In the genomic region with DNA sequence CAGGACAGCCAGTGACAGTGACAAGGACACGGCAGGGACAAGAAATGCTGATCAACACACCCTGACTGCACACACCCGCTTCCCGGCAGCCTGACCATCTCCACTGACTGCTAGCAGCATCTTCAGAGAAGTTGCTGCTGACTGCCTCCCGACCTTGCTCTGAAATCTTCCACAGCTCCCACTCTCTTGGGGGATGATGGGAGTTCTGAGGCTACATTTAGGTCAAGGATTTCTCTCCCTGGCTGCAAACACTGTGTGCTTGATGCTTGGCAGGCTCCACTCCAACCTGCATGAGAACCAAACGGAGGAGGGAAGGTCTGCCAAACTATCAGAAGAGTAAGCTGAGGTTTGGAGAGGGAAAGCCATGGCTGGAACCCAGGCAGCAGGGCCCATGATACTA, we compare ENCODE assay signal across 30 mouse cellular contexts. TPM values are rescaled to one million over a fixed set of nuclear protein-coding genes. Genes with fewer than 3 reads are reported as not detected.
DNase-seq lines count a peak whose midpoint lies in the region; ATAC-seq and TF ChIP-seq lines count a peak whose summit lies in the region.
"Had no signal": no experiment of that assay in that cellular context is flagged by ENCODE, and none has a peak within 500 bp of the region (broad histone marks: within the 10 kb centered on the region; RNA-seq: fewer than 3 reads in every experiment).

No protein-coding gene starts in this region.

- peaks cover 18% of the 10 kb centered on the region for H3K4me1 ChIP-seq in heart, embryonic 13.5 days
- H3K4me1 ChIP-seq in heart, adult 2 months (ENCODE audit: control insufficient read depth, insufficient read depth, low read length): peaks cover 7% of the 10 kb centered on the region

- peaks cover 22% of the 10 kb centered on the region for H3K27me3 ChIP-seq in heart, embryonic 13.5 days (replicated peaks)
- no peaks in the 10 kb centered on the region for H3K27me3 ChIP-seq in heart, adult 2 months (ENCODE audit: control insufficient read depth, insufficient read depth, low read length)
- H3K27me3 ChIP-seq: forebrain, embryonic 15.5 days had no signal

- TF ChIP-seq EP300 in heart, adult 2 months (IDR thresholded peaks at IDR 0.05; ENCODE audit: insufficient read depth, low read depth, low read length): no peak

- 42% methylated on average over 5 of the region's 5 CpGs for WGBS in heart, embryonic 13.5 days
- 39% methylated on average over 5 of the region's 5 CpGs for WGBS in heart, adult 2 months

- ATAC-seq in heart, embryonic 13.5 days (ENCODE audit: extremely low read depth, insufficient number of reproducible peaks, low FRiP score, low TSS enrichment): no peak
- ATAC-seq: forebrain, embryonic 15.5 days; hindbrain, embryonic 16.5 days had no signal

- no peak for TF ChIP-seq CTCF in heart, adult 2 months (IDR thresholded peaks at IDR 0.05)

- no peaks in the 10 kb centered on the region for H3K79me2 ChIP-seq in heart, adult 2 months (replicated peaks; ENCODE audit: control insufficient read depth, insufficient read depth, low read length)

- H3K4me2 ChIP-seq in heart, embryonic 13.5 days: no peak overlapping the region
- H3K4me2 ChIP-seq: embryonic facial prominence, embryonic 12.5 days; forebrain, embryonic 15.5 days; limb, embryonic 15.5 days; lung, embryonic 14.5 days; neural tube, embryonic 15.5 days had no signal

- no peak overlapping the region for H3K4me3 ChIP-seq in heart, embryonic 13.5 days
- no peak overlapping the region for H3K4me3 ChIP-seq in heart, adult 2 months
- H3K4me3 ChIP-seq: embryonic facial prominence, embryonic 12.5 days; forebrain, embryonic 10.5 days; forebrain, embryonic 15.5 days; layer of hippocampus, adult 2 months; limb, embryonic 15.5 days; neural tube, embryonic 15.5 days had no signal

- intact Hi-C loops in heart, adult 2 months (cut with DNase I): no loop called here

- H3K36me3 ChIP-seq in heart, embryonic 13.5 days: no peaks in the 10 kb centered on the region
- no peaks in the 10 kb centered on the region for H3K36me3 ChIP-seq in heart, adult 2 months (ENCODE audit: control insufficient read depth, insufficient read depth, low read length)
- H3K36me3 ChIP-seq: embryonic facial prominence, embryonic 12.5 days; forebrain, embryonic 10.5 days; forebrain, embryonic 15.5 days; limb, embryonic 15.5 days; neural tube, embryonic 15.5 days had no signal

- TF ChIP-seq POLR2A in heart, adult 2 months (IDR thresholded peaks at IDR 0.05; ENCODE audit: insufficient read depth, low read depth, low read length): no peak

- no peaks in the 10 kb centered on the region for H3K9me3 ChIP-seq in heart, embryonic 13.5 days
- H3K9me3 ChIP-seq: embryonic facial prominence, embryonic 12.5 days; forebrain, embryonic 10.5 days; forebrain, embryonic 15.5 days; limb, embryonic 15.5 days; neural tube, embryonic 15.5 days had no signal

- no peak for DNase-seq in heart, adult 2 months
- peak; percentile 48 for DNase-seq in adrenal gland, postnatal 10 days
- peak; percentile 34 for DNase-seq in adrenal gland, postnatal 25 days
- DNase-seq in testis, postnatal 14 days (ENCODE audit: low spot score): peak; percentile 85
- no peak for DNase-seq in kidney, adult 11 months
- DNase-seq: B cell, adult 2 months; cerebellum, adult 11-12 months; cerebellum, adult 9-11 months; embryo, embryonic 11 days; gastrocnemius, postnatal 14 days; kidney, adult 2 months; kidney, postnatal 36 days; lung, embryonic 14.5 days; lung, postnatal 14 days; midbrain, embryonic 14.5 days; right cerebral cortex, adult 18-20 months; right cerebral cortex, postnatal 4 days had no signal

- H3K27ac ChIP-seq in heart, embryonic 13.5 days (replicated peaks): 0 out of 2 replicates have a peak overlapping the region, but pooled peaks have one; percentile 20
- H3K27ac ChIP-seq in heart, adult 2 months: no peak overlapping the region
- H3K27ac ChIP-seq: embryonic facial prominence, embryonic 12.5 days; forebrain, embryonic 10.5 days; forebrain, embryonic 15.5 days; layer of hippocampus, adult 2 months; limb, embryonic 15.5 days; liver, embryonic 14.5 days; neural tube, embryonic 15.5 days; stomach, postnatal 0 days had no signal

- no peak overlapping the region for H3K9ac ChIP-seq in heart, embryonic 13.5 days
- no peak overlapping the region for H3K9ac ChIP-seq in heart, adult 2 months (ENCODE audit: low read depth, low read length)
- H3K9ac ChIP-seq: embryonic facial prominence, embryonic 12.5 days; forebrain, embryonic 15.5 days; limb, embryonic 15.5 days; liver, embryonic 14.5 days; lung, embryonic 14.5 days; neural tube, embryonic 15.5 days had no signal

RNA-seq across cellular contexts. Expression of gene Lbhd2, which starts 9.6 kb away (rescaled TPM):
- polyA plus RNA-seq in heart, embryonic 13.5 days (2015; fragmentation: Nextera tagmentation; extraction: Ambion mirVana): 0.53 and 0.55 TPM in 2 replicates
- not detected for total RNA-seq in heart, adult 2 months (2021)
- not detected in 2 replicates for polyA plus RNA-seq in heart, adult 2 months (2012; rRNA removed)
- under 1 TPM in 1 of 2 experiments, not detected in 1; 0.48 TPM for total RNA-seq in adrenal gland, postnatal 10 days (2021)
- total RNA-seq in adrenal gland, postnatal 25 days (2021): 0.85 TPM in 1 of 2 replicates, not detected in the other
- total RNA-seq: gastrocnemius, postnatal 14 days; granulocyte monocyte progenitor cell, adult 5-6 weeks; heart, postnatal 25 days had no signal
- polyA plus RNA-seq: forebrain, embryonic 10.5 days; hindbrain, embryonic 11.5 days had no signal

RNA-seq across cellular contexts. Expression of gene Cdc42bpb, which starts 19.5 kb away (rescaled TPM):
- polyA plus RNA-seq in heart, embryonic 13.5 days (2015; fragmentation: Nextera tagmentation; extraction: Ambion mirVana): 22.8 and 26.2 TPM in 2 replicates
- total RNA-seq in heart, adult 2 months (2021): 10 to 100 TPM; 55.3 to 58.5 TPM
- polyA plus RNA-seq in heart, adult 2 months (2012; rRNA removed): 105 and 106 TPM in 2 replicates
- 100 to 1,000 TPM; 103 to 118 TPM for total RNA-seq in adrenal gland, postnatal 10 days (2021)
- total RNA-seq in adrenal gland, postnatal 25 days (2021): 123 and 157 TPM in 2 replicates

RNA-seq across cellular contexts. Expression of gene Exoc3l4, which starts 19.8 kb away (rescaled TPM):
- polyA plus RNA-seq in heart, embryonic 13.5 days (2015; fragmentation: Nextera tagmentation; extraction: Ambion mirVana): 10.2 and 10.8 TPM in 2 replicates
- 1 to 10 TPM; 2.5 to 2.7 TPM for total RNA-seq in heart, adult 2 months (2021)
- 9.2 and 10.9 TPM in 2 replicates for polyA plus RNA-seq in heart, adult 2 months (2012; rRNA removed)
- total RNA-seq in adrenal gland, postnatal 10 days (2021): 1 to 10 TPM; 5.1 to 6.7 TPM
- total RNA-seq in adrenal gland, postnatal 25 days (2021): 4.4 and 5.7 TPM in 2 replicates

RNA-seq across cellular contexts. Expression of gene Tnfaip2, which starts 45.3 kb away (rescaled TPM):
- polyA plus RNA-seq in heart, embryonic 13.5 days (2015; fragmentation: Nextera tagmentation; extraction: Ambion mirVana): 6.0 and 10.6 TPM in 2 replicates
- 10 to 100 TPM; 40.9 to 52.1 TPM for total RNA-seq in heart, adult 2 months (2021)
- polyA plus RNA-seq in heart, adult 2 months (2012; rRNA removed): 40.2 and 52.0 TPM in 2 replicates
- 10 to 100 TPM; 15.0 to 18.5 TPM for total RNA-seq in adrenal gland, postnatal 10 days (2021)
- total RNA-seq in adrenal gland, postnatal 25 days (2021): 7.2 and 15.0 TPM in 2 replicates

Comparison
In these comparisons a context has a peak if more than half of its experiments do, and no peak if none do; other contexts are left out.
1. DNase-seq: peak in adrenal gland, postnatal 10 days (single experiment), adrenal gland, postnatal 25 days (single experiment) and testis, postnatal 14 days (single experiment); none in heart, adult 2 months (0 of 2) and kidney, adult 11 months (single experiment).